Mouse (Mus musculus): ENCODE results near the gene Tsc22d1. TPM values are rescaled to one million over a fixed set of nuclear protein-coding genes. Genes with fewer than 3 reads are reported as not detected.

Tsc22d1 gene
- polyA plus RNA-seq, 1 experiment from 2014 or later, result 96.2 TPM

GRCm38 (mm10) chr14:76415781-76416301 lies 1.1 kb downstream of the Tsc22d1 start:
- Histone ChIP-seq H3K4me3 (replicated peaks) (peak overlapping the region; percentile 63), H3K27me3 (peaks cover 62% of the 10 kb centered on the region), H3K4me2 (peak overlapping the region; percentile 82), H3K4me1 (replicated peaks) (peaks cover 17% of the 10 kb centered on the region), H3K36me3 (replicated peaks) (no peaks in the 10 kb centered on the region), H3K9me3 (replicated peaks) (no peaks in the 10 kb centered on the region), H3K27ac (replicated peaks) (no peak overlapping the region), H3K9ac (peak overlapping the region; percentile 54; the same call in 1 of the 2 replicates)
- no peak for ATAC-seq (ENCODE audit: insufficient read depth)
- WGBS (ENCODE audit: insufficient replicate concordance), result 2% methylated on average over 35 of the region's 38 CpGs

- ATAC-seq (ENCODE audit: insufficient read depth), result no peak
- Histone ChIP-seq H3K27ac (replicated peaks) (no peak overlapping the region), H3K27me3 (peaks cover 58% of the 10 kb centered on the region), H3K36me3 (replicated peaks) (no peaks in the 10 kb centered on the region), H3K4me3 (replicated peaks) (peak overlapping the region; percentile 63), H3K9me3 (replicated peaks) (no peaks in the 10 kb centered on the region), H3K4me2 (peak overlapping the region; percentile 82), H3K4me1 (replicated peaks) (peaks cover 17% of the 10 kb centered on the region), H3K9ac (no peak overlapping the region)
- 68% methylated on average over 27 of the region's 27 CpGs for WGBS (ENCODE audit: insufficient replicate concordance)
Observed at GRCm38 (mm10) chr14:76416366-76417040, 1.7 kb downstream of the Tsc22d1 start.

GRCm38 (mm10) chr14:76417346-76417745 lies 2.6 kb downstream of the Tsc22d1 start:
- no peak overlapping the region for H3K27ac ChIP-seq (replicated peaks)
- H3K36me3 ChIP-seq (replicated peaks), result no peaks in the 10 kb centered on the region
- 83% methylated on average over 17 of the region's 17 CpGs for WGBS (ENCODE audit: insufficient replicate concordance)
- no peak overlapping the region for H3K4me2 ChIP-seq
- ATAC-seq (ENCODE audit: insufficient read depth), result no peak
- H3K27me3 ChIP-seq, result peaks cover 57% of the 10 kb centered on the region
- no peak overlapping the region for H3K9ac ChIP-seq
- no peaks in the 10 kb centered on the region for H3K9me3 ChIP-seq (replicated peaks)
- no peak overlapping the region for H3K4me3 ChIP-seq (replicated peaks)
- peaks cover 17% of the 10 kb centered on the region for H3K4me1 ChIP-seq (replicated peaks)

- 64% methylated on average over 7 of the region's 7 CpGs for WGBS (ENCODE audit: insufficient replicate concordance)
- no peak overlapping the region for H3K4me2 ChIP-seq
- no peak overlapping the region for H3K27ac ChIP-seq (replicated peaks)
- no peak overlapping the region for H3K9ac ChIP-seq
- no peaks in the 10 kb centered on the region for H3K9me3 ChIP-seq (replicated peaks)
- no peak for ATAC-seq (ENCODE audit: insufficient read depth)
- H3K4me3 ChIP-seq (replicated peaks), result no peak overlapping the region
- H3K27me3 ChIP-seq, result peaks cover 24% of the 10 kb centered on the region
- no peaks in the 10 kb centered on the region for H3K36me3 ChIP-seq (replicated peaks)
- H3K4me1 ChIP-seq (replicated peaks), result peaks cover 4% of the 10 kb centered on the region; the same call in 1 of the 2 replicates
Observed at GRCm38 (mm10) chr14:76420726-76421125, 6.0 kb downstream of the Tsc22d1 start.

GRCm38 (mm10) chr14:76421162-76421561 lies 6.4 kb downstream of the Tsc22d1 start:
- Histone ChIP-seq H3K4me2 (no peak overlapping the region), H3K4me3 (replicated peaks) (no peak overlapping the region)
- 66% methylated on average over 4 of the region's 4 CpGs for WGBS (ENCODE audit: insufficient replicate concordance)

GRCm38 (mm10) chr14:76425422-76425821 lies 10.7 kb downstream of the Tsc22d1 start:
- 79% methylated on average over 7 of the region's 7 CpGs for WGBS (ENCODE audit: insufficient replicate concordance)
- ATAC-seq (ENCODE audit: insufficient read depth), result no peak
- H3K36me3 ChIP-seq (replicated peaks), result no peaks in the 10 kb centered on the region

More at GRCm38 (mm10) chr14:76421162-76421561, 6.4 kb downstream of the Tsc22d1 start:
- no peak overlapping the region for H3K27ac ChIP-seq (replicated peaks)
- H3K9ac ChIP-seq, result no peak overlapping the region
- ATAC-seq (ENCODE audit: insufficient read depth), result no peak
- H3K4me1 ChIP-seq (replicated peaks), result peaks cover 3% of the 10 kb centered on the region; the same call in 1 of the 2 replicates
- H3K27me3 ChIP-seq, result peaks cover 19% of the 10 kb centered on the region
- no peaks in the 10 kb centered on the region for H3K36me3 ChIP-seq (replicated peaks)
- H3K9me3 ChIP-seq (replicated peaks), result no peaks in the 10 kb centered on the region

GRCm38 (mm10) chr14:76425986-76426530 lies 11.3 kb downstream of the Tsc22d1 start:
- no peak overlapping the region for H3K4me2 ChIP-seq
- no peak overlapping the region for H3K4me3 ChIP-seq (replicated peaks)
- no peaks in the 10 kb centered on the region for H3K36me3 ChIP-seq (replicated peaks)
- ATAC-seq (ENCODE audit: insufficient read depth), result no peak
- 86% methylated on average over 21 of the region's 21 CpGs for WGBS (ENCODE audit: insufficient replicate concordance)
- H3K27me3 ChIP-seq, result no peaks in the 10 kb centered on the region
- no peak overlapping the region for H3K9ac ChIP-seq
- no peaks in the 10 kb centered on the region for H3K4me1 ChIP-seq (replicated peaks)
- H3K9me3 ChIP-seq (replicated peaks), result no peaks in the 10 kb centered on the region
- no peak overlapping the region for H3K27ac ChIP-seq (replicated peaks)

More at GRCm38 (mm10) chr14:76425422-76425821, 10.7 kb downstream of the Tsc22d1 start:
- no peaks in the 10 kb centered on the region for H3K4me1 ChIP-seq (replicated peaks)
- no peaks in the 10 kb centered on the region for H3K27me3 ChIP-seq
- no peak overlapping the region for H3K9ac ChIP-seq
- no peak overlapping the region for H3K27ac ChIP-seq (replicated peaks)
- H3K4me2 ChIP-seq, result no peak overlapping the region
- no peak overlapping the region for H3K4me3 ChIP-seq (replicated peaks)
- no peaks in the 10 kb centered on the region for H3K9me3 ChIP-seq (replicated peaks)

- Histone ChIP-seq H3K9me3 (replicated peaks) (no peaks in the 10 kb centered on the region), H3K4me1 (replicated peaks) (no peaks in the 10 kb centered on the region), H3K9ac (no peak overlapping the region), H3K4me3 (replicated peaks) (no peak overlapping the region), H3K27ac (replicated peaks) (no peak overlapping the region), H3K27me3 (no peaks in the 10 kb centered on the region), H3K36me3 (replicated peaks) (no peaks in the 10 kb centered on the region), H3K4me2 (no peak overlapping the region)
- no peak for ATAC-seq (ENCODE audit: insufficient read depth)
- WGBS (ENCODE audit: insufficient replicate concordance), result 41% methylated on average over 2 of the region's 2 CpGs
Observed at GRCm38 (mm10) chr14:76428855-76429254, 14.1 kb downstream of the Tsc22d1 start.

GRCm38 (mm10) chr14:76431918-76432317 lies 17.2 kb downstream of the Tsc22d1 start:
- 69% methylated on average over 4 of the region's 4 CpGs for WGBS (ENCODE audit: insufficient replicate concordance)
- no peaks in the 10 kb centered on the region for H3K4me1 ChIP-seq (replicated peaks)

GRCm38 (mm10) chr14:76432369-76432768 lies 17.6 kb downstream of the Tsc22d1 start:
- no peak overlapping the region for H3K4me2 ChIP-seq
- H3K27ac ChIP-seq (replicated peaks), result no peak overlapping the region
- WGBS (ENCODE audit: insufficient replicate concordance), result 76% methylated on average over 7 of the region's 7 CpGs
- H3K27me3 ChIP-seq, result no peaks in the 10 kb centered on the region
- no peak for ATAC-seq (ENCODE audit: insufficient read depth)
- H3K4me3 ChIP-seq (replicated peaks), result no peak overlapping the region
- H3K9me3 ChIP-seq (replicated peaks), result no peaks in the 10 kb centered on the region
- H3K36me3 ChIP-seq (replicated peaks), result no peaks in the 10 kb centered on the region
- no peak overlapping the region for H3K9ac ChIP-seq
- H3K4me1 ChIP-seq (replicated peaks), result no peaks in the 10 kb centered on the region

More at GRCm38 (mm10) chr14:76431918-76432317, 17.2 kb downstream of the Tsc22d1 start:
- H3K27ac ChIP-seq (replicated peaks), result no peak overlapping the region
- no peaks in the 10 kb centered on the region for H3K27me3 ChIP-seq
- no peak for ATAC-seq (ENCODE audit: insufficient read depth)
- H3K4me3 ChIP-seq (replicated peaks), result no peak overlapping the region
- H3K4me2 ChIP-seq, result no peak overlapping the region
- H3K9ac ChIP-seq, result no peak overlapping the region
- H3K9me3 ChIP-seq (replicated peaks), result no peaks in the 10 kb centered on the region
- no peaks in the 10 kb centered on the region for H3K36me3 ChIP-seq (replicated peaks)

GRCm38 (mm10) chr14:76432816-76433215 lies 18.1 kb downstream of the Tsc22d1 start:
- no peak overlapping the region for H3K27ac ChIP-seq (replicated peaks)
- H3K36me3 ChIP-seq (replicated peaks), result no peaks in the 10 kb centered on the region
- no peaks in the 10 kb centered on the region for H3K27me3 ChIP-seq
- no peaks in the 10 kb centered on the region for H3K9me3 ChIP-seq (replicated peaks)
- ATAC-seq (ENCODE audit: insufficient read depth), result no peak
- no peak overlapping the region for H3K4me3 ChIP-seq (replicated peaks)
- WGBS (ENCODE audit: insufficient replicate concordance), result 76% methylated on average over 8 of the region's 8 CpGs
- no peak overlapping the region for H3K9ac ChIP-seq
- H3K4me2 ChIP-seq, result no peak overlapping the region
- no peaks in the 10 kb centered on the region for H3K4me1 ChIP-seq (replicated peaks)

Data from liver, embryonic 15.5 days (tissue).